Mouse (Mus musculus) mouse embryonic stem cell (cell line): Measurements from ENCODE around the gene Sept14.
"Not testable (repeated sequence)": the region's sequence is repeated elsewhere in the genome, so short reads cannot be mapped to it uniquely, and the experiment has no call there.

Experiments
- in situ Hi-C, 2 experiments: fragments of 300-500 bp; cut with MboI; formaldehyde crosslinking; loops; 1 replicate in 1 of 2; 3 replicates in 1 of 2; pipeline ENCODE4 v1.14.3; 2019 to 2020; ENCODE audit warnings: low sequenced_read_pairs in 2 of 2, low pct_unique_long_range_greater_than_20kb in 1 of 2, mixed read lengths in 1 of 2; ENCODE audit not compliant: unreplicated experiment in 1 of 2

Gene Sept14

GRCm38 (mm10) chr5:129687621-129688020 lies 20.7 kb downstream of the Sept14 start:
- in situ Hi-C loops: no loop called here

- in situ Hi-C loops: not testable (repeated sequence)
Measured at GRCm38 (mm10) chr5:129685141-129685540, 23.2 kb downstream of the Sept14 start.

DNA sequence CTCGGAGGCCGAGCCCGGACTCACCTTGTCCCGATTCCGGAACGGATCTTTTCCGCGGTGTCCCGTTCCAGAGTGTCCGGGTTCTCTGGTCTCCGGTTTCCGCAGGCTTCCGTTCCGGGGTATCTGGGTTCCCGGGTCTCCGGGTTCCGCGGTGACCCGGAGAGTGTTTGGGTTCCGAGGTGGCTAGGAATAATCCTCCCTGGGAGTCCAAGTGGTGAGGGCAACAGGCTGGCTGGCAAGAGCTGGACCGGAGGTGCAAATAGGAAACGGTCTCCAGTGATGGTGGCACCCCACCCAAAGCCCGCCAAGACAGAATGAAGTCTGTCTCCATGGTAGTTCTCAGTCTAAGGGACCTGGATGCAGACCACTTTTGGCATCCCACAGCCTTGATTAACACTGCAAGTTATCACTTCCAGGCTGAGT lies 38.3 kb downstream of the Sept14 start, which contains the start of gene Zfp11:
Zfp11 (minus strand) TSS at position 64 of the 423 bp plus-strand sequence.
- in situ Hi-C loops: no loop called here

DNA sequence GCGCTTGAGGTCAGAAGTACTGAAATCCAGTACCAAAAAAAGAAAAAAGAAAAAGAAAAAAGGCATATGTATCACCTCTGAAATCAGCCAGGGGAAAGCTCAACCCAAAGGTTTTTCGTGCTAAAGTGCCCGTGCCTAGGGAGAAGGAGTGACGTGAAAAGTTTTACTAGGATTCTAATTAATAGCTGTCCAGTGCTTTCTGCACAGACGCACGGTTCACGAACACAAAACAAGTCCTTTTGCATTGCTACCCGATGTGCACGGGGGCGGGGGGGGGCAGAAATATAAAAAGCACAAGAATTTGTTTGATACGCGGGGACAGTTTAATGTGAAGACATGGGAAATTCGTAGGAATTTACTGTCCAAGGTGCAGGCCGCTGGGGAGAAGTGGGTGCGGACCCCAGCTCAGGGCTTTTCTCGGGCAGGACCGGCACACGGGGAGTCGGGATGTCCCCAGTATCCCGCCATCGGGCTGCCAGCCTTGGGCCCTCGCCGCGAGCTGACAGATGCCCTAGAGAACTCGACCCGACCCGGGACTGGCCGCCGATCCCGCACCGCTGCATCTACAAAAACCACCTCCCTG lies 38.8 kb downstream of the Sept14 start:
- in situ Hi-C loops: no loop called here

DNA sequence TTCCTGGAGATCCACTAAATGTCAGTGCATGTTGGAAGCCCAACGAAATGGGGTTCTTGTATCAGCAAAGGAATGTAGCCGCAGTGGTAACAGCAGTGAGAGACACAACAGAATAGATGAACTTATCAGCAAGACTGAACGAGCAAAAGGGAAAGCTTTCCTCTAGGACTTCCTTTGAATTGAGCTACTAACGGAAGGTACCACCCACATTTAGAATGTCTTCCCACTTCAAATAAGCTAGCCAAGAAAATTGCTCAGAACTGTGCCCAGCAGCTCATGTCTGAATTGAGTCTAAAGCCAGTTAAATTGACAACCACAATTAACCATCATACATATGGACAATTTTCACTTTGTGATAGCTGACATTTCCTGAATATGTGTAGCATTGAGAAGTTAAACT lies 40.5 kb downstream of the Sept14 start:
- in situ Hi-C loops: no loop called here

DNA sequence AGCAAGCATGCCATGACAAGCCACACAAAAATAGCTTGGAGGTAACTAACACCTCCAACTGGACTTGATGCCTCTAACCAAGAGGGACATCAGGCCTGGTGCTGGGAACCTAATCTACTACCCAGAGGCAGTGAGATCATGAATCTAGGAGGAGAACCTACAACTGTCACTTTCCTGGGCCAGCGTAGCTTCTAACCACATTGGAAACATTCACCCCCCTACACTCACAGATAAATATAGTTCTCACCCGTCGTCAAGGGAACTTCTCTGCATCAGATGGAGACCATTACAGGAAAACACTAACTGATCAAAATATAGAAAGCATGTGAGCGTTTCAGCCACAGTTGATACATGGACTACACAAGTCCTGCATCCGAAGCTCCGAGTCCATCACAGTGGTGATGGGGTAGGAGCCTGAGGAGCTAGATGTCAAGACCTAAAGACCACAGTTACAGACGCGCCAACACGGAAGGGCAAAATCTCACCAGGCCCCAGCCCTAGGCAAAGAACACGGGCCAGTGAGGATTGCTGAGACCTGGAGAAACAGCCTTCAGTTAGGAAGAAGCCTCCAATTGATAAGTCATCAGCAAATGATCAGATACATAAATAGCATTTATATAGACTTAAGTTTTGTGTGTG lies 41.9 kb downstream of the Sept14 start:
- in situ Hi-C loops: no loop called here

GRCm38 (mm10) chr5:129664090-129664489 lies 44.2 kb downstream of the Sept14 start:
- in situ Hi-C loops: no loop called here

DNA sequence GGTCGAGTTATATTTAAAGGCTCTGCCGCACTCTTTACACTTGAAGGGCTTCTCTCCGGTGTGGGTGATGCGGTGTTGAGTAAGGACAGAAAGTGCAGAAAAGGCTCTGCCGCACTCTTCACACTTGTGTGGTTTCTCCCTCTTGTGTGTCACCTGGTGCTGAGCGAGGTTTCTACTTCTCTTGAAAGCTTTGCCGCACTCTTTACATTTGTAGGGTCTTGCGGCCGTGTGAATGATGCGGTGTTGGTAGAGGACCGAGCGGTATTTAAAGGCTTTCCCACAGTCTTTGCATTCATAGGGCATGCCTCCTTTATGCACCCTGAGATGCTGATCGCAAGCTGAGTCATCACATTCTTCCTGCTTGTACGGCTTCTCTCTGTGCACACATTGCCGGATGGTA lies 50.4 kb downstream of the Sept14 start:
- in situ Hi-C loops: no loop called here

DNA sequence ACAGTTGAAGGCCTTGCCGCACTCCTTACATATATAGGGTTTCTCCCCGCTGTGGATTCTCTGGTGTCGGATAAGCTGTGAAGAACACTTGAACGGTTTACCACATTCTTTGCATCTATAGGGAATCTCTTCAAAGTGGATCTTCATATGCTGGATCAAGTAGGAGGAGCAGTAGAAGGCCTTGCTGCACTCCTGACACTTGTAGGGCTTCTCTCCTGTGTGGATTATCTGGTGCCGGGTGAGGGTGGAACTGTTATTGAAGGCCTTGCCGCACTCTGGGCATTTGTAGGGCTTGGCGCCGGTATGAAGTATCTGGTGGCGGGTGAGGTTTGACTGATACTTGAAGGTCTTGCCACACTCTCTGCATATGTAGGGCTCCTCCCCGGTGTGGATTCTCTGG lies 51.3 kb downstream of the Sept14 start:
- in situ Hi-C loops: no loop called here

DNA sequence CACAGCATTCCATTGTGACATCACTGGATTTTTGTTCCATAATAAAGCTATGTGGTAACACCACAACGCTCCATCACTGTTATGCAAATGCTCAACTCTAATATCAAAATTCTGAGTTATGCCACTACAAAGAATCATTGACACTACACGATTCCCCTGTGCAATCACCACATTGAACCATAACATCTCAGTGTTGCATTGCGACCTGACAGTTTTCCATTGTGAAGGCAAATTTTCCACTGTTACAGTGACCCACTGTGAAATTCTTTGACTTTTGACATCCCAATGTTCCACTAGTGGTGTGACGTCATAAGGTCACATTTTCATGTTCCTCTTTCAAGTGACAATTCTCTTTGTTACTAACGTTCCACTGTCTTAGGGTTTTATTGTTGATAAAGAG lies 57.5 kb downstream of the Sept14 start:
- in situ Hi-C loops: no loop called here
